In genomic region chr9:89687503-89688226, GRCm38 (mm10) we compare ENCODE assay signal across 9 mouse cellular contexts. TPM values are rescaled to one million over a fixed set of nuclear protein-coding genes. Genes with fewer than 3 reads are reported as not detected.
DNase-seq lines count a peak whose midpoint lies in the region; ATAC-seq and TF ChIP-seq lines count a peak whose summit lies in the region.
"Had no signal": no experiment of that assay in that cellular context is flagged by ENCODE, and none has a peak within 500 bp of the region (broad histone marks: within the 10 kb centered on the region; RNA-seq: fewer than 3 reads in every experiment).

No protein-coding gene starts in this region.

- no peak for ATAC-seq in cerebellum, adult (ENCODE audit: insufficient number of reproducible peaks, low FRiP score, low TSS enrichment)
- peak; percentile 77 for ATAC-seq in midbrain, embryonic 11.5 days (ENCODE audit: low FRiP score)
- ATAC-seq in midbrain, postnatal 0 days (ENCODE audit: low FRiP score): peak; percentile 77

- intact Hi-C loops in heart, postnatal 36 days (cut with DNase I): no loop called here

- no peak overlapping the region for H3K9ac ChIP-seq in midbrain, embryonic 11.5 days (ENCODE audit: low read length)
- H3K9ac ChIP-seq in midbrain, postnatal 0 days (replicated peaks; ENCODE audit: low read length, poor library complexity, severe bottlenecking): no peak overlapping the region

- DNase-seq in cerebellum, adult 2 months: peak in 1 of 2 experiments; percentile 10
- no peak for DNase-seq in midbrain, embryonic 11.5 days (ENCODE audit: low spot score, missing footprints)
- DNase-seq in midbrain, embryonic 10.5 days (ENCODE audit: low spot score): no peak
- peak; percentile 62 for DNase-seq in forelimb bud, embryonic 11.5 days (ENCODE audit: low read depth, low spot score)
- DNase-seq in midbrain, postnatal 0 days (ENCODE audit: low spot score): peak; percentile 66
- DNase-seq in heart, postnatal 36 days: no peak
- DNase-seq in adrenal gland, postnatal 4 days (ENCODE audit: low spot score in 2 of 2): no peak

- no peak overlapping the region for H3K4me2 ChIP-seq in midbrain, embryonic 11.5 days
- no peak overlapping the region for H3K4me2 ChIP-seq in midbrain, postnatal 0 days (ENCODE audit: low read depth, low read length, poor library complexity, severe bottlenecking)

- WGBS in cerebellum, adult 2 months: 63% methylated on average over 10 of the region's 10 CpGs
- WGBS in midbrain, embryonic 11.5 days: 62% methylated on average over 10 of the region's 10 CpGs
- WGBS in midbrain, embryonic 10.5 days: 63% methylated on average over 10 of the region's 10 CpGs
- WGBS in midbrain, postnatal 0 days: 60% methylated on average over 10 of the region's 10 CpGs

- no peaks in the 10 kb centered on the region for H3K4me1 ChIP-seq in cerebellum, adult 2 months (ENCODE audit: control insufficient read depth, insufficient read depth, low read length)
- H3K4me1 ChIP-seq in midbrain, embryonic 11.5 days (ENCODE audit: control insufficient read depth, insufficient read depth, low read length): no peaks in the 10 kb centered on the region
- no peaks in the 10 kb centered on the region for H3K4me1 ChIP-seq in midbrain, embryonic 10.5 days
- no peaks in the 10 kb centered on the region for H3K4me1 ChIP-seq in midbrain, postnatal 0 days (ENCODE audit: insufficient read depth, low read length)

- H3K9me3 ChIP-seq in midbrain, embryonic 11.5 days (ENCODE audit: control insufficient read depth, low read length): no peaks in the 10 kb centered on the region
- H3K9me3 ChIP-seq in midbrain, embryonic 10.5 days (replicated peaks): no peaks in the 10 kb centered on the region
- no peaks in the 10 kb centered on the region for H3K9me3 ChIP-seq in midbrain, postnatal 0 days (ENCODE audit: low read length)

- TF ChIP-seq CTCF in cerebellum, adult 2 months (IDR thresholded peaks at IDR 0.05; ENCODE audit: borderline replicate concordance, insufficient read depth, low read depth, low read length): peak; percentile 64; the same call in 1 of the 2 replicates
- peak; percentile 92 for TF ChIP-seq CTCF in midbrain, postnatal 0 days (IDR thresholded peaks at IDR 0.05)

- no peak for TF ChIP-seq POLR2A in cerebellum, adult 2 months (IDR thresholded peaks at IDR 0.05; ENCODE audit: borderline replicate concordance, insufficient read depth, low read length)

- H3K27ac ChIP-seq in cerebellum, adult 2 months (ENCODE audit: insufficient read depth, low read length): no peak overlapping the region
- no peak overlapping the region for H3K27ac ChIP-seq in midbrain, embryonic 11.5 days (ENCODE audit: low read depth, low read length)
- no peak overlapping the region for H3K27ac ChIP-seq in midbrain, embryonic 10.5 days (replicated peaks)
- no peak overlapping the region for H3K27ac ChIP-seq in midbrain, postnatal 0 days (ENCODE audit: low read depth, low read length)

- H3K4me3 ChIP-seq in cerebellum, adult 2 months (replicated peaks; ENCODE audit: insufficient read depth, low read depth, low read length): no peak overlapping the region
- H3K4me3 ChIP-seq in midbrain, embryonic 11.5 days (ENCODE audit: low read depth, low read length): no peak overlapping the region
- H3K4me3 ChIP-seq in midbrain, embryonic 10.5 days: no peak overlapping the region
- no peak overlapping the region for H3K4me3 ChIP-seq in midbrain, postnatal 0 days (ENCODE audit: low read depth, low read length)

- H3K36me3 ChIP-seq in midbrain, embryonic 11.5 days (ENCODE audit: control insufficient read depth, insufficient read depth, low read length): no peaks in the 10 kb centered on the region
- H3K36me3 ChIP-seq in midbrain, embryonic 10.5 days: no peaks in the 10 kb centered on the region
- no peaks in the 10 kb centered on the region for H3K36me3 ChIP-seq in midbrain, postnatal 0 days (ENCODE audit: insufficient read depth, low read length)

- no peaks in the 10 kb centered on the region for H3K27me3 ChIP-seq in cerebellum, adult 2 months (ENCODE audit: control insufficient read depth, insufficient read depth, low read length)
- no peaks in the 10 kb centered on the region for H3K27me3 ChIP-seq in midbrain, embryonic 11.5 days (ENCODE audit: control insufficient read depth, insufficient read depth, low read length)
- H3K27me3 ChIP-seq in midbrain, embryonic 10.5 days (ENCODE audit: low read depth, poor library complexity, severe bottlenecking): no peaks in the 10 kb centered on the region
- no peaks in the 10 kb centered on the region for H3K27me3 ChIP-seq in midbrain, postnatal 0 days (ENCODE audit: insufficient read depth, low read length)

RNA-seq across cellular contexts. Expression of gene Tmed3, which starts 17.2 kb away (rescaled TPM):
- 42.0 and 45.0 TPM in 2 replicates for polyA plus RNA-seq in cerebellum, adult 2 months (2012; rRNA removed)
- polyA plus RNA-seq in midbrain, embryonic 11.5 days (2014; fragmentation: Nextera tagmentation; extraction: Ambion mirVana): 44.3 and 44.5 TPM in 2 replicates
- 45.6 and 47.3 TPM in 2 replicates for polyA plus RNA-seq in midbrain, embryonic 10.5 days (2016; fragmentation: Nextera tagmentation; extraction: Ambion mirVana)
- total RNA-seq in midbrain, postnatal 0 days (2014; rRNA removed): 56.5 and 59.3 TPM in 2 replicates
- polyA plus RNA-seq in midbrain, postnatal 0 days (2015; fragmentation: Nextera tagmentation; extraction: Ambion mirVana): 57.6 and 62.2 TPM in 2 replicates
- 10 to 100 TPM; 27.0 to 28.0 TPM for total RNA-seq in heart, postnatal 36 days (2021)
- total RNA-seq in adrenal gland, postnatal 4 days (2021): 10 to 100 TPM; 92.7 to 92.8 TPM

RNA-seq across cellular contexts. Expression of gene Ankrd34c, which starts 50.6 kb away (rescaled TPM):
- polyA plus RNA-seq in cerebellum, adult 2 months (2012; rRNA removed): 2.7 and 3.6 TPM in 2 replicates
- 0.07 TPM in 1 of 2 replicates, not detected in the other for polyA plus RNA-seq in midbrain, embryonic 11.5 days (2014; fragmentation: Nextera tagmentation; extraction: Ambion mirVana)
- not detected in 2 replicates for polyA plus RNA-seq in midbrain, embryonic 10.5 days (2016; fragmentation: Nextera tagmentation; extraction: Ambion mirVana)
- 2.5 and 3.7 TPM in 2 replicates for total RNA-seq in midbrain, postnatal 0 days (2014; rRNA removed)
- 0.74 and 0.86 TPM in 2 replicates for polyA plus RNA-seq in midbrain, postnatal 0 days (2015; fragmentation: Nextera tagmentation; extraction: Ambion mirVana)
- not detected for total RNA-seq in heart, postnatal 36 days (2021)
- total RNA-seq in adrenal gland, postnatal 4 days (2021): not detected
- polyA plus RNA-seq: heart, embryonic 16.5 days had no signal

Comparison
In these comparisons a context has a peak if more than half of its experiments do, and no peak if none do; other contexts are left out.
1. DNase-seq: peak in forelimb bud, embryonic 11.5 days (single experiment) and midbrain, postnatal 0 days (single experiment); none in midbrain, embryonic 11.5 days (single experiment), midbrain, embryonic 10.5 days (single experiment), heart, postnatal 36 days (0 of 2) and adrenal gland, postnatal 4 days (0 of 2).